Mouse (Mus musculus): ENCODE measurements around the gene Ap2a1.

Ap2a1 gene

DNA sequence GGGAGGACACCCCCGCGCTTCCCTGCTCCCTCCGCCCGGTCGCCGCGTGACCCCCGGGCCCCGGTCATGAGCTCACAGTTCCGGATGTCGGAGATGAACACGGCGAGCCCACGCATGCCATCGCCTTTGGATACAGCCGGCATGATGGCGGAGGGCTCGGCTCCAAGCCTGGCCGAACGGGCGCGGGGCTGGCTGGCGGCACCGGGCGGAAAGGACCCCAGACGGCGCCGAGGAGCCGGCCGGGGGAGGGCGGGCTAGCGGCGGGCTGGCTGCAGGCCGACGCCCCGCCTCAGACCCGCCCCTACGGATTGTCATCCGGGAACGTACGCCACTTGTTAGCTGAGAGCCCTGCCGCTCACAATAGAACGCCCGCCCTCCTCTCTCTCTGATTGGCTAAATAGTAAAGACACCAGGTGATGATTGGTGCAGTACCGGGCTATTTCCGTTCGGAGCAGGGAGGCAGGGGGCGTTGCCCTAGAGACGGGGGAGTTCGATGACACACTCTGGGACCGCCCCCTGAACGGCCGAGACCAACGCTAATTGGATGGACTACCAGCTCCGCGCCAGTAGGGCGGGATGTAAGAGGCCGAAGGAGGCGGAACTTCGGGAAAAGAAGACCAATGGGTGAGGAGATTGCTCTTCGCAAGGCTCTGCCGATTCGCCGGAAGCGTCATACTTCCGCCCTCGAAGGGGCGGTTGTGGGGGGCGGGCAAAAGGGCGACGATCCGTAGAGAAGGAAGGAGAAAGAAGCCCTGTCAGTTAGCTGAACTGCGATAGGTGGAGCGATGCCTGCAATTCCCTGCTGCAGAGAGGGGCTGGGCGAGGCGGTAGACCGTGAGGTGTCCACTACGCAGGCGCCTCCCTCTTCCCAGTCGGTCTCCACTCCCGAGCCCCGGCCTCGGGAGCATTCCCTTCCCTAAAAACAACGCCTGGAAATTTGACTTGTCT, at the start of gene Ap2a1:
Ap2a1 (minus strand) TSS at position 293 of the 948 bp plus-strand sequence.
- peak; percentile 99 for DNase-seq (ENCODE audit: extremely low spot score, low read depth, low spot score)

DNA sequence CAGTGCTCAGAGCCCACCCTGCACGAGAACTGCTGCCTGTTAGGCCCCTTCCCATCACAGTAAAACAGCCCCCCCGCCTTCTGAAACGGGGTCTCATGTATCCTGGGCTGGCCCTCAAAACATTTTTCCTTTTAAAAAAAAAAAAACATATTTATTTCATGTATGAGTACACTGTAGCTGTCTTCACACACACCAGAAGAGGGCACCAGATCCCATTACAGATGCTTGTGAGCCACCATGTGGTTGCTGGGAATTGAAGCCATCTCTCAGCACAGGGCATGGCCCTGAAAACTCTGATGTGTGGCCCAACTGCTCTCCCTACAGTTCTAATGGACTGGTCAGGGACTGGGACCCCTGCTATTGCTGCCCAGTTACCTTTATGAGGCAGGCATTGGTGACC, 49.0 kb upstream of the Ap2a1 start:
- DNase-seq (ENCODE audit: extremely low spot score, low read depth, low spot score) = no peak

DNA sequence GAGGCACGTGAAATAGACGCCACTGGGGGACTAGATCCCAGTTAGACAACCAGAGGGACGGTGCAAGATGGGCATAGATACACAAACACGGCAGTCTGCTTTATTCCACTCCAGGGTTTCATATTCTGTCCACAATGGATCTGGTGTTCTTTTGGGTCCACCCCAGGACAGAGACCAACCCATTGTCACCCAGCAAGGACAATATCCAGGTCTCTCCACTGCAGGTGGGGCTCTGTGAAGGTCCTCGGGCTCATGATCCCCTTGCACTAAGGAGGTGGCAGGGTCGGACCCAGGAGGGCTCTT, 45.8 kb upstream of the Ap2a1 start:
- no peak for DNase-seq (ENCODE audit: extremely low spot score, low read depth, low spot score)

DNA sequence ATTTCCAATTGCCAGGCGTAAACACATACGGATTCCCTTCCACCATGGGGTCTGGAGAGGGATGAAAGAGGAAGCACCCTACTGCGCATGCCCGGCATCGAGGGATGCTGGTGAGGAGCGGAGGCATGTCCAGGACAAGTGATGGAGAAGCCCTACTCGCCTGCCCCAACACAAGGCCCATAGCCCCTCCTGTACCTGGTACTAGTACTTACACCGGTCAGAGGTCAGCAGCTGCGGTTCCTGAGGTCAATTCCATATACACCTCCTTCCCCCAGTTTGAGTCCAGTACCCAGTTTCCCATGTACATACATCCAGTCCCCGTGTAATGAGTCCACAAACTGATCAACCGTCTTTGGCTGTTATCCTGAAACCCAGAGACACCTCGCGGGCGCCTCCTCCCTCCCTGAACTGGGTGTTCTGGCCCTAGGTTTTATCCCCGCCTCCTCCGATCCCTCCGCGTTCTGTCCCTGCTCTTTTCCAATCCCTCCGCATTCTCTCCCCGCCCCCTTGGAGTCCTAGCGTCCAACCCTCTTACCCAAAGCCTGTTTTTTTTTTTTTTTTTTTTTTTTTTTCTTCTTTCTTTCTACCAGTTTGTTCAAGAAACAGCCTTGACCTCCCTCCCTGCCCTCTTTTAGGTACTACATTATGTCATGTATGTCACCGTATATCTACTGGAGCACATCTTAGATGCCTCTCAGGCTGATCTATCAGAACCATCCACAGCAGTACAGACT, 45.3 kb upstream of the Ap2a1 start, which contains the start of gene Cpt1c:
Cpt1c (minus strand) TSS at position 469 of the 734 bp plus-strand sequence.
- DNase-seq (ENCODE audit: extremely low spot score, low read depth, low spot score) = no peak

DNA sequence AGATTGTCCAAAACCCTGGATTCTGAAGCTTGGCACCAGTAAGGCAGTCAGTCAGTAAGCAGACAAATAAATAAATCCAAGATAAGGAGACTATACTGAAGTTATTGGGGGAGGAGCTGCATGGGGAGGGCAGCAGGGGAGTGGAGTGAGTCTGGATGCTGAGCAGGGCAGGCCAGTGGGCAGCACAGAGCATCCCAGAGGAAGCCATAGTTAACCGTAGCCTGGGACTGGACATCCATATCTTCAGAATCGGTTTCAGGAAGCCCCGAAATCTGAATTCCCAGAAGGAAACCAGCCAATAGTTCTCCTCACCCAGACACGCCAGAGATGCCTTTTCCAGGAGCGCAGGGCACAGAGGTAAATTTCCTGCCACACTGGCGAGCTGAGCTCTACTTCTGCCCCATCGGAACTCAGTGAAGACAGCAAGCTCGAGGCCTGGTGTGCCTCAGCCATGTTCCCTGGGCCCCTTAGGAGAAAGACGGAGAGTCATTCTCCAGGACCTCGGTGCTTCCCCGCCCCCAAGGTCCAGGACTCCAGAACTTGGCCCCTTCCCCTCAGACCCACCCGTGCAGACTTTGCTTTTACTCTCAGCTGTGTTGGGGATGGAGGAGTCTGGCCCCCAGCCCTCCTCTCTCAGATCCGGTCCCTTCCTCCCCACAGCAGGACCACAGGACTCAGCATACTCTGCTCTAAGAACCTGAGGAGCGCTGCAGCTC, 44.3 kb upstream of the Ap2a1 start:
- no peak for DNase-seq (ENCODE audit: extremely low spot score, low read depth, low spot score)

DNA sequence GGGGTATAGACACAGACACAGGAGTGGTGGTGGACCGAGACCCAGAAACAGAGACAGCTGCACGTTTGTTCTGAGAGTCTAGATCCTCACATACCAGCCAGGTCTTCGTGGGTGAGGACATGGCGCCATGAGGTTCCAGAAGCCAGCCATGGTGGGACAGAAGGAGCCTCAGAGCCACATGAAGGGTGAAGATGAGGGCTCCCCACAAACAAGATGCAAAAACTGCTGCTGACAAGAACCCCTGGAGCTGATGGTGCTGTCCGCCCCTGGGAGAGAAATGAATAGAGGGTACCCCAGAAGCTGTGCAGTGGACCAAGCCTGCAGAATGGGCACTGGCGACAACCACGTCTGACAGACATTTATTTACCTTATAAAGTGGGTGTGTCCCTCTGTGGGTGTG, 41.8 kb upstream of the Ap2a1 start:
- no peak for DNase-seq (ENCODE audit: extremely low spot score, low read depth, low spot score)

DNA sequence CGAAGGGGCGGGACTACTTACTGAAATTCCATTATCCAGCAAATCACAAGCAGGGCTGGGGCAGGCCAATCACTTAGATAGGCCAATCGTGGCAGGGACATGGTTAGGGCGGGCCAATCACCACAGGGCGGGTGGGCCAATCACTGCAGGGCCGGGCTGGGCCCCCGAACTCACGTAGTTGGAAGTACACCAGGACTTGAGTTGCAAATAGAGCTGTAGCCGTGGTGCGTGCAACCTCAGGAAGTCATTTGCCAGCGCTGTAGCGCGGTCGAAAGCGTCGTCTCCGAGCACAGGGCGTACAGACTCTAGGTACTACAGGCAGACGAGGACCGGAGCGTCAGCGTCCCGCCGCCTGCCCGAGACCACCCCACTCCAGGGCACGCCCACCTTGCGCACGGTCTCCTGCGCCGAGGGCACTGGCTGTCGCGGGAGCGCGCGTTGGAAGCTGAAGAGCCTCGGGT, 41.0 kb upstream of the Ap2a1 start:
- DNase-seq (ENCODE audit: extremely low spot score, low read depth, low spot score) = no peak

DNA sequence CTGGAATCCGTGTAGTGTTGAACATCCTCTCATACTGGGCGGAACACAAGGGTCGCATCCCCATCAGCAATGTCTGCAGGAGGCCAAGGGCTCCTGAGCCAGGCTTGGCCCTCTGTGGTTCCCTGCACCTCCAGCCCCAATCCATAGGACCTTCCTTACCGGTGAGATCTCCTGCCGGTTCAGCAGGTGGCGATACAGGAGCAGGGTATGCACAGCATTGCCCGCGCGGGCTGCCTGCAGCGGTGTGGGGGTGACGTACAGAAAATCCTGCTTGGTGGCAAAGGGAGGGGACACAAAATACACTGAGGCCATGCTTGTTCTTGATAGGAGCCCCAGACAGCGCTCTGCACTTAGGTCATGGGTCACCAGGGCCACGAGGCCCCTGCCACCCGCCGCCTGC, 37.3 kb upstream of the Ap2a1 start:
- DNase-seq (ENCODE audit: extremely low spot score, low read depth, low spot score) = no peak

DNA sequence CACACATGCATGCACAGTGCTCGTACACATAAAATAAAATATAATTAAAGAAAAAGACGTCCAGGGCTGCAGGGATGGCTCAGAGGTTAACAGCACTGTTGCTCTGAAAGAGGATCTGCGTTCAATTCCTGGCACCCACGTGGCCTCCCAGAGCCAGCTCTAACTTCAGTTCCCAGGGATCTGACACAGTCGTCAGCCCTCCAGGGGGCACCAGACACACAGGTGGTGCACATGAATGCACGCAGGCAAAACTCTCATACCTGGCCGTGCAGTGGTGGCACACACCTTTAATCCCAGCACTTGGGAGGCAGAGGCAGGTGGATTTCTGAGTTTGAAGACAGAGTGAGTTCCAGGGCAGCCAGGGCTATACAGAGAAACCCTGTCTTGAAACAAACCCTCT, 36.7 kb upstream of the Ap2a1 start:
- DNase-seq (ENCODE audit: extremely low spot score, low read depth, low spot score) = no peak

DNA sequence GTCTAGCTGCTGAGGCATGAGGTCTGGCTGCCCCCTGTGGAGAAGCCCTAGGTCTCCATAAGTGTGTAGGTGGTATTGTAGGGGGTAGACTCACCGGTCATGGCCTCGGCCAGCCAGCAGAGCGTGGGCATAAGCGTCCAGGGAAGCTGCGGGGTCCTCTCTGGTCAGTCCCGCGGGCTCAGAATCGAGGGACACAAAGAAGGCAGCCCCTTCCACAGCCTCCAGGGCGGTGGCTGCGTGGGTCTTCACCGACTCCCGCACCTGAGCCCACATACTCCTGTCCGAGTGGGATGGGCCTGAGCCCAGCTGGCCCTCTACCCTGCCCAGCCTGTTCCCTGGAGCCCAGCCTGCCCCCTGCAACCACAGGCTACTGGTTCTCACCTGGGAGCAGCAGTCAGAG, 35.7 kb upstream of the Ap2a1 start:
- no peak for DNase-seq (ENCODE audit: extremely low spot score, low read depth, low spot score)

DNA sequence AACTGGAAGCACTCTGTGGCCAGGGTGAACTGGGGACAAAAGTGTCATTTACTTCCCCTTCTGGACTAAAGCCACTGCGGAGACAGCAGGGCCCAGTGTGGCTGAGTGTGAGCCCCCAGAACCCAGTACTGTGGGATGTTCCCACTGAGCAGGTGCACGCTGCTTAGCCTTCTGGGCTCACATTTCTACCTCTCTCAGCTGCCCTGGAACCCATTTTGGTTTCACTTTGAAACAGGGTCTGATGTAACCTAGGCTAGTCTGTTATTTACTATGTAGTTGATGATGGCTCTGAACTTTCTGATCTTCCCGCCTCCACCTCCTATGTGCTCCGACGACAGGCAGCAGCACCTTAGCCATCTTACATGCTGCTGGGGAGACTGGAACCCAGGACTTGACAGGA, 33.5 kb upstream of the Ap2a1 start:
- no peak for DNase-seq (ENCODE audit: extremely low spot score, low read depth, low spot score)

DNA sequence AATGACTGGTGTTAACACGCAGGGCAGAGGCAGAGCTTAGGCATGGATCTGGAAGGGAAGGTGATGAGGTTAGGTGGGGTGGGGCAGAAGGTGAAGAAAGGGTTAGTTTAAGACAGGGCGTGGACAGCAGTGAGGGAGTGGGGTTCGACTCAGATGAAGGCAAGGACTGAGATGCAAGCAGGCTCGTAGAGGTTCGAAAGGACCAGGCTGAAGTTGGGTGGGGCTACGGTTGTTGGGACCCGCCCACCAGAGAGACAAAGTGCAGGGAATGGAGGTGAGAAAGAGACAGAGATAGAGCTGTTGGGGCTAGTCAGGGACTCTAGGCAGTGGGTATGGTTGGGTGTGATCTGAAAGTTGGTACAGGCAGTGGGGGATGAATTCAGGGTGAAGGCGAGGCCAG, 33.0 kb upstream of the Ap2a1 start:
- no peak for DNase-seq (ENCODE audit: extremely low spot score, low read depth, low spot score)

DNA sequence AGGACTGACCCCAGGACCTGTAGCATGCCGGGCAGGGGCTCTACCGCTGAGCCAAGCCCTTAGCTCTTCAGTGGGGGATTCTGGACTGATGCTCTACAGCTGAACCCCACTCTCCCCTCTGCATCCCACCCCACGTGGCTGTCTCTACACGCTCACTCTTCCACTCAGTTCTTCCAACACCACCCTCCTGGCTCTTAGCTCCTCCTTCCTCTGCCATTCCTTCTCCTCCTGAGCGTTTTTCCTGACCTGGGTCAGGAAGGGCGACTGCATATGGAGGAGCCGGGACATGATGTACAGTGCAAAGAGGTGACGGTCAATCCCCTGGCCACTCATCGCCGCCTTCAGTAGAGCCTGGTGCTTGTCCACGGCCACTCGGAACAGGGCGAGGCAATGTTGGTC, 31.2 kb upstream of the Ap2a1 start:
- no peak for DNase-seq (ENCODE audit: extremely low spot score, low read depth, low spot score)

DNA sequence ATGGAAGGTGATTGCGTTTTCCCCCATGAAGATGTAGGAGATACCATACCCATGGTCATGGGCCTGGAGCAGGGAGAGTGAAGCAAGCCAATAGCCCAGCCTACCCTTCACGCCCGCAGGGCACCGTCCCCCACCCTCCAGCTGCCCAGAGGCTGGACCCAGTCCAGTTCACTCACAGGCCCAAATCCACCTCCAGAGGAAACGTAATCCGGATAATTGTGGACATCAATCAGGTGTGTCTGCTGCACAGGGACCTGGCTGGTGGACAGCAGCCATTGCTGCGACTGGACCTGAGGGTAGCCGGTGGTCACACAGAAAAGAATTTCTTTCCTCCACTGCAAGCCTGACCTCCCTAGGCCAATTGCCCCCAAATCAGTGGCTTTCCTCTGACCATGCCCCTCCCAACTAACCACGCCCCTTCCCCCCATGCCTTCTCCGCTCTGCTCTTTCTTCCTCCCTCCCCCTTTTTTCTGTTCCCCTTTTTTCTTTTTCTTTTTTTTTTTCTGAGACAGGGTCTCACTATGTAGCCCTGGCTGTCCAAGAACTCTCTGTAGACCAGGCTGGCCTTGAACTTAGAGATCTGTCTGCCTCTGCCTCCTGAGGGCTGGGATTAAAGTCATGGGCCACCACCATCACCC, 30.7 kb upstream of the Ap2a1 start:
- no peak for DNase-seq (ENCODE audit: extremely low spot score, low read depth, low spot score)

DNA sequence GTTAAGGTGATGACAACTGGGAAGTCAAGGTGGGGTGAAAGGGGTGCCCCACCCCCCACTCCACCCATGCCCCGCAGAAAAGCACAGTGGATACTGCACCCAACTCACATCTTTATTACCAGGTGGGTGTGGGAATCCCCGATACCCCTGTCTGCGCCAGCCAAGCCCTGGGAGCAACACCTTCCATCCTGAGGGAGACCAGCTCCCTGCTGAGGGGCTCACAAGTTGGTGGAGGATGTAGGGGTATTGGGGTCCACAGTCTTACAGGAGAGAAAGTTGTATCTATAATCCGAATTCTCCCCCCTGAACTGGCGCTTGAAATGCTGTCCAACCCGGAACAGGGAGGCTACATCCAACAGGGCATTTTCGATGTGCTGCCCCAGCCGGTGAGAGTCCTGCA, 30.0 kb upstream of the Ap2a1 start:
- no peak for DNase-seq (ENCODE audit: extremely low spot score, low read depth, low spot score)

DNA sequence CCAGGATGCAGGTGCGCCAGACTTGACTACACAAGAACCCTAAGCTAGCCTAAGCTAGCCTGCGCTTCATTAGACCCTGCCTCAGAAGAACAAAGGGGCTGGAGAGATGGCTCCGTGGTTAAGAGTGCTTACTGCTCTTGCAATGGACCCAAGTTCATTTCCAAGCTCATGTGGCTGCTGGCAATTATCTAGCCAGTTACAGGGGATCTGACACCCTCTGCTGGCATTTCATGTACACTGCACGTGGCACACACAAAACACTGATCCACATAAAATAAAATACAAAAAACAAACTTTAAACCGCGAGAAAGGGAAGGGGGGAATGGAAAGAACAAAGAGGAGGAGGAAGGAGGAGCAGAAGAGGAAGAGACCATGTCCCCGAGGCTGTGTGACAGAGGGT, 28.9 kb upstream of the Ap2a1 start:
- DNase-seq (ENCODE audit: extremely low spot score, low read depth, low spot score) = no peak

DNA sequence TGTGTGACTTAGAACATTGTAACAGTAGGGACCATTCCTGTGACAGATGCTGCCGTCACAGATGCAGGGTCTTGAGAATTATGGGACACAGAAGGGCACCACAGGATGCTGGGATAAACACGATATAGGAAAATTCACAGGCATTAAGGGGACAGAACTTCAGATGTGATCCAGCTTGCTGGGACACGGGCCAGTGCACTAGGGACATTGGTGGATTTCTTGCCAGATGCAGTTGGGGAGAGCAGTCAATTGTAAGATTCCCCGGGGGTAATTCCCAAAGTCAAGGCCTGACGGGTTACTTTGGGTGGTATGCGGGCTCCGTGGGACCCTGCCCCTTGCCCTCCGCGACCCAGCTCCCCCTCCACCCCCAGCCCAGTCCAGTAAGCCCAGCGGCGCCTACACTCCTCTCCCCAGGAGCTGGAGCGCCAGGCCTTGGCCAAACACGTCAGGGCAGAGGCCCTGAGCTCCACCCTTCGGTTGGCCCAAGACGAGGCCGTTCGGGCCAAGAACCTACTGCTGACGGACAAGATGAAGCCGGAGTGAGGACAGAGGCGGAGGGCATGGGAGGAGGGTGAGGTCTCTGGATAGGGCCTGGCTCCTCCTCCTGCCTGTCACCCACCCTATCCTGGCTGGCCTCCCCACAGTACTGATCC, 28.0 kb upstream of the Ap2a1 start:
- no peak for DNase-seq (ENCODE audit: extremely low spot score, low read depth, low spot score)

DNA sequence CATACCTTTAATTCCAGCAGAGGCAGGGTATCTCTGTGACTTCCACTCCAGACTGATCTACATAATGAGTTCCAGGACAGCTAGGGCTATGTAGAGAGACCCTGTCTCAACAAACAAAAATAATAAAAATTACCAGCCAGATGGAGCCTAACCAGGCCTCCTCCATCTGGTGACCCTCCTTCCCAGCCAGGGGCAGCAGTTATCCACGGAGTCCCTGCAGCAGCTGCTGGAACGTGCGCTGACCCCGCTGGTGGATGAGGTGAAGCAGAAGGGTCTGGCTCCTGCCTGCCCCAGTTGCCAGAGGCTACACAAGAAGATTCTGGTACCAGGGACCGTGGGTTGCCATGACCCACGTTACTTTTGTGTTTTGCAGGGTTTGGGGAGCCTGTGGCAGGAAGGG, 27.0 kb upstream of the Ap2a1 start:
- no peak for DNase-seq (ENCODE audit: extremely low spot score, low read depth, low spot score)

DNA sequence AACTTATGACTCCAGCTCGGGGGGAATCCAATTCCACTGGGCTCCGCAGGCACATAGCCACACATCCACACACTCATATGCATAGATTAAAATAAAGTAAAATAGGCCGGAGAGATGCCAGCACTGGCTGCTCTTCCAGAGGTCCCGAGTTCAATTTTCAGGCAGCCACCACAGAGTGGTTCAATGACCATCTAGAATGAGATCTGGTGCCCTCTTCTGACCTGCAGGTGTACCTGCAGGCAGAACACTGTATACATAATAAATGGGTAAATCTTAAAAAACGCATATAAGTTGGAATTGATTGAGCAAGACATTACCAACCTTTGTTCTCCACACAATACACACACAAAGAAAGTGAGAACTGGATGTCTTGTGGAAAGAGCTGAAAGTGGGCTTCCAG, 26.3 kb upstream of the Ap2a1 start:
- no peak for DNase-seq (ENCODE audit: extremely low spot score, low read depth, low spot score)

DNA sequence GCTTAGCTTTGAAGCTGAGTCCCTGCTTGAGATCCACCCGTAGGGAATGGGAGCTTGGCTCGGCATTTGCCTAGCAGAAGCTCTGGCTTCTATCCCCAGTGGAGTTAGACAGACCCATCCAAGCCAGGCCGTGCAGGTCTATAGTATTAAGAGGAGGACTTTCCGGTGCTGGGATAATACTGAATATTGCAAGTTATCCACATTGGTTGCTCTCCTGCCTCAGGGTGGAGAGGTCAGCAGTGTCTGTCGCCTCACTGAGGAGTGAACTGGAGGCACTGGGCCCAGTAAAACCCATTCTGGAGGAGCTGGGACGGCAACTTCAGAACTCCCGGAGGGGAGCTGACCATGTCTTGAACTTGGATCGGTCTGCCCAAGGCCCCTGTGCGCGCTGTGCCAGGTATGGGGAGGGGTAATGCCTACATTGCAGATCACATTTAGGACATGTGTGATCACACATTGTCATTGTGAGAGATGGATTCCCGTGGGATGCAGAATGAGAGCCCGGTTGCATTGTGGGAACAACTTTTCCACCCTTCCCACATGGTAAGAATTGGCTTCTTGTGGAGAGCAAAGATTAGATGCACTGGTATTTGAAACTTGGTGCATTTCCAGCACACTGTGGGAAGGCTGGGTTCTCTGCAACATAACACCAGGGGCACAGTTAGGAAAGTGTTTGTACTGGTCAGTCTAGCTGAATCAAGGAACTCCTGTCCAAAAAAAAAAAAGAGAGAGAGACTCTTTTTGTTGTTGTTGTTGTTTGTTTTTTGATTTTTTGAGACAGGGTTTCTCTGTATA, 25.0 kb upstream of the Ap2a1 start:
- DNase-seq (ENCODE audit: extremely low spot score, low read depth, low spot score) = no peak

All from hindlimb bud, embryonic 11.5 days (tissue).